Mouse (Mus musculus) monocyte, adult 5-6 weeks (primary cell): Measurements from ENCODE around the gene Insyn1. TPM values are rescaled to one million over a fixed set of nuclear protein-coding genes. Genes with fewer than 3 reads are reported as not detected.
A peak's percentile ranks its signal among the peaks of the same experiment; 100 is the strongest.

Source experiments
- ATAC-seq: fragments of 153-309, 156-312 bp; replicated peaks from 2 replicates; pipeline ENCODE4 v1.8.0; 2017; ENCODE audit warnings: mild to moderate bottlenecking; ENCODE audit not compliant: low TSS enrichment, insufficient number of reproducible peaks, severe bottlenecking, poor library complexity, low FRiP score
- total RNA-seq: library from RNA; stranded (forward); fragments of 200-1000, 200-491, 200-594 nt; gene quantifications from 3 replicates; pipeline ENCODE4 v1.2.3, GENCODE M21; 2017

Insyn1 gene
- total RNA-seq, 1 experiment from 2014 or later = not detected

GRCm38 (mm10) chr9:58521883-58522423 lies 33.5 kb downstream of the Insyn1 start:
- ATAC-seq = no peak

DNA sequence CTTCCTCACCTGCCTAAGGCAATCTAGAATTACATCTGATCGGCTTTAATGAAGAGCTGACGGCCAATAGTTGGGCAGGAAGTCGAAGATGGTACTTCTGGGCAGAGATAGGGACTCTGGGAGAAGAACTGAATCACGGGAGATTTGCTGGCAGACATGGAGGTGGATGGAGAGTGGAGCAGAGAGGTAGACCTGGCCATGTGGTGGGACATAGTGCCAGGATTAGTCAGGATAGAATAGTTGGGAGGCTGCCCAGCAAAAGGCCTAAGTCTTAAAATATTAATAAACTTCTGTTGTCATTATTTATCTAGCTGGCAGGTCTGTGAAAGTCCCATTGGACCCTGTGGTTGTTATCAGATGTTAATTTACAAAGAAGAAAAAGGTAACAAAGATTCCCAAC lies 36.7 kb downstream of the Insyn1 start:
- ATAC-seq = no peak

GRCm38 (mm10) chr9:58527841-58528240 lies 39.4 kb downstream of the Insyn1 start:
- no peak for ATAC-seq

DNA sequence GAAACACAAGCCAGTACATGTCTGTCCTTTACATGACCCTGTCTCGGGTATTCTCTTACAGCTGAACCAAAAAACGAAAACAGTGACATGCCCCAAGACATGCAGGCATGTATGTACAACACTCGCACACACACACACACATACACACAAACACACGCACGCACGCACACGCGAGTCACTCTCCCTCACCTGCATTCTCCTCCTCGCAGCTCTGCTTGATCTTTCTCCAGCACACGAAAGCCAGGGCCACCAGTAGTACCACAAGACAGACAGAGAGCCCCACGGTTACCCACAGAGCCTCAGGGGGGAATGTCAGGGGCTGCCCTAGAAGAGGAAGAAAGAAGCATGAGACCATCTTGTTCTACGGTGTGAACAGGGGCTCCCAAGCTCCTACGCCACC lies 42.0 kb downstream of the Insyn1 start:
- ATAC-seq = no peak

- no peak for ATAC-seq
These were observed 43.8 kb downstream of the Insyn1 start for GRCm38 (mm10) chr9:58532236-58532635.

- no peak for ATAC-seq
These were observed 44.9 kb downstream of the Insyn1 start for GRCm38 (mm10) chr9:58533322-58533721.

GRCm38 (mm10) chr9:58534766-58535165 lies 46.4 kb downstream of the Insyn1 start:
- peak; percentile 42; the same call in 1 of the 2 replicates for ATAC-seq

DNA sequence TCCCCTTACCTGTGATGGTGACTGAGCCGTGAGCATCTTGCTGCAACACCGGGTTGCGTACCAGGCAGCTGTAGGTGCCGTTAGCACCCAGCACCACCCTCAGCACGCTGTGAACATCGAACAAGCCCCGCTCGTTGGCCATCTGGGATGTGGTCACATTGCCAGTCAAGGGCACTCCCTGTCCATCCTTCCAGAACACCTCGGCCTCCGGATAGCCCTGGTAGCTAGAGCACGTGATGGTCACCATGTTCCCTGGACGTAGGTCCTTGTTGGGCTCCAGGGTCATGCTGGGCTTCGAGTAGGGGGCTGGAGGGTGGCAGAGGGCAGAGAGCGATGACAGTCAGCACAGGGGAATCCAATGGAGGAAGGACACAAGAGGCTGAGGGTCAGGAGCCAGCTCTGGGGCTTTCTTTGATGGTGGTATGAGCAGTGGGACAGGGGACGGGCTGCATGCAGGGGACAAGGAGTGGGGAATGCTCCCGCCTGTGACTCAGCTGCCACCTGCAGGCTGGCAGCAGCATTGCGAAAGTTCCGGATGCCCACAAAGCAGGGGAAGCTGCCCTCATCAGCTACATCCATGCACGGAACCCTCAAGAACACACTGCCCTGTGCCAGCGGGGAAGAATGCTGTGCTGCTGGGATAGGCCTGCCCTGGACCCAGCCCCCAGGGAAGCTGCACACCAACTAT lies 47.2 kb downstream of the Insyn1 start:
- ATAC-seq = peak; percentile 48; the same call in 1 of the 2 replicates

GRCm38 (mm10) chr9:58537774-58538173 lies 49.4 kb downstream of the Insyn1 start:
- ATAC-seq = 0 out of 2 replicates have a peak, but pooled peaks have one; percentile 4

DNA sequence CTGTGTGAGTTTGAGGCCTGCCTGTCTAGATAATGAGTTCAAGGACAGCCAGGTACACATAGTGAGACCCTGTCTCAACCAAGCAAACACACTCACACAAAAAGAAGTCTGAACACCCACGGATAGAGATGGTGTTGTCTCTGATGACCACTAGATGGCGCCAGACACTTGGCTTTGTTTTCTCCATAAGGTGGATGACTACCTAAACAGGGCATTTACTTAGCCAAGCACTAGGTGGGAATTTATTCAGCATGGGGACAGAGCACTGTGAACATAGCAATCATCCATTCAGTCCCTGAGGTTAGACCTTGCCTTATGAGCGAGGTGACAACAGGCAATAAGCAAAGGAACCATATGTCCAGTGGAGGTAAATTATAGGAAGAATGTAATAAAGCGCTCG lies 51.5 kb downstream of the Insyn1 start:
- ATAC-seq = peak; percentile 36

- peak; percentile 47; the same call in 1 of the 2 replicates for ATAC-seq
These were observed 53.5 kb downstream of the Insyn1 start for GRCm38 (mm10) chr9:58541895-58542338.

DNA sequence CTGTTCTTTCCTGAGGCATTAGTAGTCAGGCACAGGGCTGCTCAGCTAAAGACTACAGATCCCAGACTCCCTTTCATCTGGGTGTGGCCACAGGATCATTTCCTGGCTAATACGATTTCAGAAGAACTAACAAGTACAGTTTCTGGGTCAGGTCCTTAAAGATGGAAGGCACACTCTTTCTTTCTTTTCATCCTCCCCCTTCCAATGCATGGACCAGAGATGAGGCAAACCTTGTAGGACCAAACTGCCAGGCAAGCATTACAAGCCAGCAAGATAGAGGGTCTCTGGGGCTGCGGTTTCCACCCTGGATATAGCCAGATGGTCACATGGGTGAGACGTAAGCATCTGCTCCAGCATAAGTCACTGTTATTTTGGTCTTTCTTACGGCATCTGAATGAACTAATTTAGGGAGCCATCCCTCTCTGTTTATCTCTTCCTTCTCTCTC lies 56.5 kb downstream of the Insyn1 start:
- ATAC-seq = no peak

DNA sequence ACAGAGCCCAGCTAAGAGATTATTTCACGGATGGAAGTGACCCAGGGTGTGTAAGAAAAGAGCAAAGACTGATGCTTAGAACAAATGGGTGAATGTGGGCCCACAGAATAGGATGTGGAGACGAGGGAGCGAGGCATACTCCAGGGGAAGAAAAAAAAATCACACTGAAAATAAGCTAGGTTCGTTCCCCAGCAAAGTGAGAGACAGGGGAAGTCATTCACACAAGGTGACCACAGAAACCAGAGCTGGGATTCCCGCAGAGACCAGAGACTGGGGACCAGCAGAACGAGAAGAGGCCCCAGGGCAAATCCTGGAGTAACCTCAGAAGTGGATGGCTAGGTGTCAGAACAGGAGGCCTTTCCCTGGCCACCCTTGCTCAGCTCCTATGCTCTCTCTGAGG lies 57.0 kb downstream of the Insyn1 start:
- ATAC-seq = no peak

DNA sequence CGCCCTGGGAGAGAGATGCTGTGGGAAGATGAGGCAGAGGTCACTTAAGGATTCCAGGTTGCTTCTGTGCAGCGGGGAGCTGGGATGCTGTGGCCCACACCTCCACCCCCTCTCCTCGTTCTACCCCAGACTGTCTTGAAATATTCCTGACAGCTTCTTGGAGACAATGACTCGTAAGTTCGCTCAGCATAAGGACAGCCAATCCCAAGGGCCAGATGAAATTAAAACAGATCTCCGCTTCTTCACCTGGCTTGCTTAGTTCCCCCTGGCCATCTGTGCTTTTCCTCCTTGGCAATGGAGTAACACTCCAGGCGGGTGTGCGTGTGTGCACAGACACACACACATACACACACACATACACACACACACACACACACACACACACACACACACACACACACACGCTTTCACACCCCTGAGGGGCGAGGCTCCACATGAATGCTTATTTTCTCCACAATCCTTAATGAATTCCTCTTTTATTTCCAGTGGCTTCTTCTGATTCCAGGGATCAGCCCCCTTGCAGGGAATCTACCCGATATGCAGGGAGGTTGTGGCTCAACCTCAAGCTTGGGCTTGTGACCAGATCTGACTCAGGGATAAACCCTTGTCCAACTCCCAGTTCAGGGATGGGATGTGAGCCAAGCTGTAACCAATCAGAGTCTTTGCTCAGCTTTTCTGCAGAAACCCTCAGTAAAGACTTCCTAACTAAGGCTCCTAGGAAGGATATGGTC lies 58.4 kb downstream of the Insyn1 start:
- ATAC-seq = no peak

DNA sequence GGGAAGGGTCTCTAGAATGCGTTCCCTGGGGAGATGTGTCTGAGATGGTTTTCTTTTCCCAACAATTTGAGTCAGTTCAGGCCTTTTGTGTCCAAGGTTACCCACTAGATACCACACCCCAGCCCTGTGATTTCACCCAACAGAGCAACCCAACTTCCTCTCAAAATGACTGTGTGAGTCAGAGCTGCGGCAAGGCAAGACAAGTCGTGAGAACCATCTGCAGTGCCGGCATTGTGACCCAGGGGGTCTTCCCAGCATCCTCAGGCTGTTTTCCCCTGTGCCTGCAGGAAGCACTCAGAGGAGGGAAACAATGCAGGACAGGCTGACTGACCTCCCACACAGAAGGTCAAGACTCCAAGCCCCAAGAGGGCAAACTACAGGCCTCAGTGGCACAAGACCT lies 60.5 kb downstream of the Insyn1 start:
- peak; percentile 55 for ATAC-seq

Other genes with a start within 250 kb of the Insyn1 start
- 6.6 to 23.5 TPM (median 15.6 TPM) in 3 replicates for gene Pml, start 238.8 kb upstream of the Insyn1 start, total RNA-seq
- gene Stoml1, start 235.4 kb upstream of the Insyn1 start, total RNA-seq = 11.3 to 14.2 TPM (median 13.0 TPM) in 3 replicates
- not detected in 3 replicates for gene Loxl1, start 175.4 kb upstream of the Insyn1 start, total RNA-seq
- gene Tbc1d21, start 118.1 kb upstream of the Insyn1 start, total RNA-seq = not detected in 3 replicates
- gene Cd276, start 66.8 kb downstream of the Insyn1 start, total RNA-seq = 0.29 to 7.2 TPM (median 0.53 TPM) in 3 replicates
- 321 to 443 TPM (median 357 TPM) in 3 replicates for gene Nptn, start 93.6 kb downstream of the Insyn1 start, total RNA-seq